Mouse (Mus musculus) forebrain, embryonic 11.5 days (tissue): Measurements from ENCODE around the gene Prrt2. TPM values are rescaled to one million over a fixed set of nuclear protein-coding genes. Genes with fewer than 3 reads are reported as not detected.
A peak's percentile ranks its signal among the peaks of the same experiment; 100 is the strongest.

ENCODE experiments used
- ATAC-seq: fragments of 200-750 bp; cut with Nextera tagmentation; replicated peaks from 2 replicates; pipeline ENCODE4 v1.8.0; 2017; ENCODE audit warnings: moderate TSS enrichment; ENCODE audit not compliant: low FRiP score
- DNase-seq: peaks from one replicate; pipeline ENCODE4 v3.0.0-alpha.2; 2017; ENCODE audit warnings: low spot score
- H3K27ac ChIP-seq: fragments of 300-500 bp; sonication (generic); 2 replicates; pipeline ENCODE4 v1.5.1; 2014; ENCODE audit warnings: low read depth, low read length
- H3K27me3 ChIP-seq: fragments of 300-500 bp; sonication (generic); 2 replicates; pipeline ENCODE4 v1.6.1; 2014; ENCODE audit warnings: mild to moderate bottlenecking, low read length, mixed read lengths; ENCODE audit not compliant: control insufficient read depth, insufficient read depth
- H3K36me3 ChIP-seq: fragments of 300-500 bp; sonication (generic); 2 replicates; pipeline ENCODE4 v1.6.1; 2014; ENCODE audit warnings: mild to moderate bottlenecking, low read length, moderate library complexity, mixed read lengths; ENCODE audit not compliant: control insufficient read depth, insufficient read depth
- H3K4me1 ChIP-seq: fragments of 300-500 bp; sonication (generic); replicated peaks from 2 replicates; pipeline ENCODE4 v1.6.1; 2014; ENCODE audit warnings: low read length, mixed read lengths; ENCODE audit not compliant: control insufficient read depth, insufficient read depth
- H3K4me2 ChIP-seq: fragments of 300-500 bp; sonication (generic); 2 replicates; pipeline ENCODE4 v1.6.1; 2014; ENCODE audit warnings: low read depth, mild to moderate bottlenecking, low read length, moderate library complexity, mixed read lengths; ENCODE audit not compliant: severe bottlenecking
- H3K4me3 ChIP-seq: fragments of 300-500 bp; sonication (generic); 2 replicates; pipeline ENCODE4 v1.5.1; 2014; ENCODE audit warnings: low read depth, low read length
- H3K9ac ChIP-seq: fragments of 300-500 bp; sonication (generic); 2 replicates; pipeline ENCODE4 v1.6.1; 2014; ENCODE audit warnings: low read length
- H3K9me3 ChIP-seq: fragments of 300-500 bp; sonication (generic); 2 replicates; pipeline ENCODE4 v1.6.1; 2016; ENCODE audit warnings: low read length, mixed read lengths; ENCODE audit not compliant: control insufficient read depth
- WGBS: fragments of 180-500 bp; shearing (Covaris S2); extraction: QIAGEN DNeasy Blood & Tissue Kit; methylation state at CpG from one replicate; pipeline ENCODE4 v1.1.7; 2014; 5-methylcytosine and 5-hydroxymethylcytosine counted together
- polyA plus RNA-seq: library from polyadenylated mRNA; unstranded; fragments of >200 nt; fragmentation: Nextera tagmentation; extraction: Ambion mirVana; gene quantifications from 2 replicates; pipeline ENCODE4 v1.2.1, GENCODE M21; 2014

Prrt2 gene
- polyA plus RNA-seq, 1 experiment from 2014 or later, result 10.3 TPM

DNA sequence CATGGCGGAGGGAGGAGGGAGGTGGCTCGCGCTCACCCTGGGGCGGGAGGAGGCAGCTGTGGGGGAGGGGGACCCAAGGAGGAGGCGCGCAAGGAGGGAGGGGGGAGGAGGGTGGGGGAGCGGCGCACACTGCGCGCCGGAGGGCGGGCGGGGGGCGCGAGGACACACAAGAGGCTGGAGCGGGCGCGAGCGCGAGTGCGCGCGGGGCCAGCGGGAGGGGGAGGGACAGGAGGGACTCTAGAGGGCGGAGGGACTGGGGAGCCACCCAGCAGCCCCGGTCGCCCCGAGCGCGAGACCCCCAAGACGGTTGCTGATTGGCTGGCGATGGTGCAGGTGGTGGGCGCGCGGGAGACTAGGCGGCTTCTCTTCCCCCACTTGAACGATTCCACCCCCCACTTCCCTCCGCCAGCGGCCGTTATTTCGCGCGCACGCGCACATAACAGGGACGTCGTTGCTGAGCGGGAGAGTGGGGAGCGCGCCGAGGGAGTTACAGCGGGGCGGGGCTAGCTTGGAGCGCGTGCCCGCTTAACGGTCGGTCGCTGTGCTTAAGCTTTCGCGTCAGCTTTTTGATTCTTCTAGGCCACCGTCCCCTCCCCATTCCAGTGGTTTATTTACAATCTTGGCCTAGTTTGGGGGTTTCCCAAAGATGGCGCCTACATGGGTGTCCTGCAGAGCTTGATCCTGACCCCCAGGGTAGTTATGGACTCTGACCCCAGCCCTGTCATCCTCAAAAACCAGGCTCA is 6.1 kb upstream of the Prrt2 start, which contains the start of gene Maz:
TSS of gene Maz (minus strand) at position 54 of the 743 bp plus-strand sequence.
- peak within 1 kb of the TSS; percentile 98 for H3K27ac ChIP-seq
- peaks cover 22% of the 10 kb centered on the region; the same call in 1 of the 2 replicates for H3K36me3 ChIP-seq
- DNase-seq (peak; percentile 100), ATAC-seq (peak; percentile 92)
- H3K4me1 ChIP-seq, result peaks cover 26% of the 10 kb centered on the region
- peak within 1 kb of the TSS; percentile 94 for H3K4me2 ChIP-seq
- peak within 1 kb of the TSS; percentile 82 for H3K4me3 ChIP-seq
- peak within 1 kb of the TSS; percentile 99 for H3K9ac ChIP-seq
- WGBS, result under 1% methylated on average over 43 of the region's 63 CpGs
- no peaks in the 10 kb centered on the region for H3K9me3 ChIP-seq
- no peaks in the 10 kb centered on the region for H3K27me3 ChIP-seq

DNA sequence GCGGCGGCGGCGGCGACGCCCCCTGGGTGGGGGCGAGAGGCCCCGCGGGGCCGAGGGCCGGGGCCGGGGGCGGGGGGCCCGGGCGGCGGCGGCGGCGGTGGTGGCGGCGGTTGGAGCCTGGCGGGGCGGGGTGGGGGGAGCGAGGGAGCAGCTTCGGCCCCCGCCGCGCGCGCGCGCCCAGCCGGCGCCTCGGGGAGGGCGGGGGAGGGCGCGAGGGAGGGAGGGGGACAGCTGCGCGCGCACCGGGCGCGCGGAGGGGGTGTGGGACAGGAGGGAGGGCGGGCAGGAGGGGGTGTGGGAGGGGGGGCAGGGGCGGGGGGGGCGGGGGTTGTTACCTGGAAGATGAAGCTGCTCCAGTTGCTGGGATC is 5.6 kb upstream of the Prrt2 start:
- H3K4me1 ChIP-seq, result peaks cover 29% of the 10 kb centered on the region
- H3K36me3 ChIP-seq, result peaks cover 16% of the 10 kb centered on the region; the same call in 1 of the 2 replicates
- no peaks in the 10 kb centered on the region for H3K27me3 ChIP-seq
- H3K9me3 ChIP-seq, result no peaks in the 10 kb centered on the region
- DNase-seq, result no peak
- H3K9ac ChIP-seq, result peak overlapping the region; percentile 99
- no peak for ATAC-seq
- H3K4me3 ChIP-seq, result peak overlapping the region; percentile 82
- peak overlapping the region; percentile 98 for H3K27ac ChIP-seq
- WGBS, result 9% methylated on average over 11 of the region's 48 CpGs
- H3K4me2 ChIP-seq, result peak overlapping the region; percentile 94; the same call in 1 of the 2 replicates

DNA sequence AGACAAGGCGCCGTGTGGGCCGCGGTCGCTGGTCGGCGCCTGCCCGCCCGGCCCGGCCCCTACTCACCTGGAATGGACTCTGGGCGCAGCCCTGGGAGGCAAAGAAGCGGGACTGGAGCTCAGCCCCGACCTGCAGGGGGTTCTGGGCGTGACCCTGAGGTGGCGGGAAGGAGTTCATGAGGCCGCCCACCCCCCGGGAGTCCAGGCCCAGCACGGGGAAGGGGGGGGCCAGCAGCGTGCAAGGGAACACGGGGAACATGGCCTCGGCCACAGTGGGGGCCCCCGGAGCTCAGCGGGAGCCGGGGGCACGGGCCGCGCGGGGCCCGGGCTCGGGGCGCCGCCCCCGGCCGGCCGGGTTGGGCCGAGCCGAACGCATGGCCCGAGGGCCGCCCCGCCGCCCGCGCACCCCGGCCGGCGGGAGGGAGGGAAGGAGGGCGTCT is 5.2 kb upstream of the Prrt2 start:
- peak overlapping the region; percentile 94 for H3K4me2 ChIP-seq
- H3K9ac ChIP-seq, result peak overlapping the region; percentile 99
- WGBS, result 0% methylated on average over 17 of the region's 48 CpGs
- no peaks in the 10 kb centered on the region for H3K9me3 ChIP-seq
- H3K27me3 ChIP-seq, result no peaks in the 10 kb centered on the region
- ATAC-seq (peak; percentile 21), DNase-seq (peak; percentile 92)
- H3K4me1 ChIP-seq, result peaks cover 33% of the 10 kb centered on the region
- peak overlapping the region; percentile 82 for H3K4me3 ChIP-seq
- peak overlapping the region; percentile 98 for H3K27ac ChIP-seq
- peaks cover 13% of the 10 kb centered on the region; the same call in 1 of the 2 replicates for H3K36me3 ChIP-seq

DNA sequence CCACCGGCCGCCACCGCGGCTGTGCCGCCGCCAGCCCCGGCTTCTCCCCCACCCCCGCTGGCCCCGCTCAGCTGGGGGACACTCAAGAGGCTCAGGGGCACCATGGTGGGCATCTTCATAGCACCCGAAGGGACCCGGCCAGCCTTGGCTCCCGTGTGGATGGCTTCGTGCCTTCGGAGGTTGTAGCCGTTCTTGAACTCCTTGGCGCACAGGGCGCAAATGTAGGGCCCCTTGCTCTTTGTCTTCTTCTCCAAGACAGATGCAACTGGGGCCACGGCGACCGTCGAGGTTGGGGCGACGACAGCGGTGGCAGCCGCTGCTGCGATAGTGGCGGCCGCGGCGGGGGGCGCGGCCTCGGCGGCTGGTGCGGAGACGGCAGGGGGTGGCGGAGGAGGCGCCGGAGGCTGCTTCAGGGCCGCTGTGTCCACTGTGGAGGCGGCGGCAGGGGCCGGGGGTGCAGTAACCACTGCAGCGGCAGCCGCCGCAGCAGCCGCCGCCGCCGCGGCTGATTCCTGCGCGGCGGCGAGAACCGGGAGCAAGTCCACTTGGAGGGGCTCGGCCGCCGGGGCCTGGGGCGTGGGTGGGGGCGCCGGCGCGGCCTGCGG is 4.6 kb upstream of the Prrt2 start:
- DNase-seq, result peak; percentile 81
- H3K4me1 ChIP-seq, result peaks cover 35% of the 10 kb centered on the region
- no peak for ATAC-seq
- peak overlapping the region; percentile 82 for H3K4me3 ChIP-seq
- 1% methylated on average over 62 of the region's 65 CpGs for WGBS
- peak overlapping the region; percentile 98 for H3K27ac ChIP-seq
- H3K9me3 ChIP-seq, result no peaks in the 10 kb centered on the region
- no peaks in the 10 kb centered on the region for H3K27me3 ChIP-seq
- peak overlapping the region; percentile 94 for H3K4me2 ChIP-seq
- peaks cover 8% of the 10 kb centered on the region; the same call in 1 of the 2 replicates for H3K36me3 ChIP-seq
- H3K9ac ChIP-seq, result peak overlapping the region; percentile 99

DNA sequence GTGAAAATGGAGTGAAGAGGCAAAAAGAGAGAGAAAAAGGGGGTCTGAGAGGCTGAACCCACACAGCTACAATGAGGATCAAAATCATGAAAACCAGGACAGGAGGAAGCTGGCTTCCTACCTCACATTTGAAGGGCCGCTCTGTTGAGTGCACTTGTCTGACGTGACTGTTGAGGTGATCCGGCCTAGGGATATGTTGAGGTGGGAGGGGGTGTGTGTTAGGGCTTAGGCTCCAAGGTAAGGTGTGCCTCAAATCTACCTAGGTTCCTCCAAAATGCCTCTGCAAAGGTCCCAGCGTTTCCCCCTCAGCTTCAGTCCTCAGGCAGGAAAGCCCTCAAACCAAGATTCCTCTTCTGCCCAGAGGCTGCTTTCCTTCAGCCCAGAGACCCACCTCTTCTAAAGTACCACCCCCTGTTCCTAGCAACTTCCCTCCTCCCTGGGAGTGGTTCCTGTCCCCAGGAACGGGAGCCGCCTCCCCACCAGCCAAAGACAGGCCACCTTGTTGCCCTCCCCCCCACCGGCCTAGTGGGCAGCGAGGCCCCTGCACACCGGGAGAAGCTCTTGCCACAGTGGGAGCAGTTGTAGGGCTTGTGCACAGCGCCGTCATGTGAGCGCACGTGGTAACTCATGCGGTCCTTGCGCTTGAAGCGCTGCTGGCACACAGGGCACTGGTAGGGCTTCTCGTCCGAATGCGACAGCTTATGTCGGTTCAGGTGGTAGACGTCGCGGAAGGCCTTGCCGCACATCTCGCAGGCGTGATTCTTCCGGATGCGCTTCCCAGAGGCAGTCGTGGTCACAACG is 3.9 kb upstream of the Prrt2 start:
- DNase-seq (peak; percentile 86), ATAC-seq (peak; percentile 32)
- 1% methylated on average over 30 of the region's 30 CpGs for WGBS
- Histone ChIP-seq H3K27ac (peak overlapping the region; percentile 98), H3K4me2 (peak overlapping the region; percentile 94), H3K27me3 (no peaks in the 10 kb centered on the region), H3K9me3 (no peaks in the 10 kb centered on the region), H3K4me1 (peaks cover 35% of the 10 kb centered on the region), H3K9ac (peak overlapping the region; percentile 99), H3K36me3 (peaks cover 8% of the 10 kb centered on the region; the same call in 1 of the 2 replicates), H3K4me3 (peak overlapping the region; percentile 82)

DNA sequence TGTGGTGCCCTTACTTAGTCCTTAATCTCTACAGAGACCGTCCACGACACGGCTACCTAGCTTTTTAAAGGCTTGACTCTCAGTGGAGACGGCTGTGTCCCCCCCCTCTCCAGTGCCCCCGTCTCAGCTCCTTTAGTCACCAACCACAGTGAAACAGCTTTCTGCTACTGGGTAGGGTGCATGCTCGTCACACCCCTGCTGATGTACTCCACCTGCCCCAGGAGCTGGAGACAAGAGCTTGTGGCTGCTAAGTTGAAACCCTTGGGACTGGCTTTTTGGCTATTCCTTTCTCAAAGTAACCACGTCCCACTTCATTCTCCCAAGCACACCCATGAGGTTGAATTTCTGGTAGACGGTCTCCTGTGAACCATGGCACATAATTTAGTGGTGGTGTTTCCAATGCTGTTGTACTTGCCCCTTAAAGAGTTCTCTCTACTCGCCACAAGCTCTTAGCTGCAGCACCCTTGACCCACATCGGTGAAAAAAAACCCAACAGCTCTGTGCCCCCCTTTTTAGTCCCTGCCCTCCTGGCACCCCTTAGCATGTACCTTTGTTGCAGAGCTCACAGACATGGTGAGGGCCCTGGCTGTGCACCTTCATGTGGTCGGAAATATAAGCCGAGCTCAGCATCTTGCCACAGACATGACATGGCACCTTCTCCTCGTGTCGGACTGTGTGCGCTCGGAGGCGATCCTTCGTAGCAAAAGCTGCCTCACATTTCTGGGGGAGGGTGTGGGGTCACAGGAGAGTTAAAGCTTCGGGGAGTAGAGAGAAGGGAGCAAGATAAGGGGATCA is 3.1 kb upstream of the Prrt2 start:
- no peak for ATAC-seq
- WGBS, result 29% methylated on average over 19 of the region's 19 CpGs
- peak overlapping the region; percentile 99 for H3K9ac ChIP-seq
- H3K27me3 ChIP-seq, result no peaks in the 10 kb centered on the region
- DNase-seq, result no peak
- peak overlapping the region; percentile 82 for H3K4me3 ChIP-seq
- peaks cover 8% of the 10 kb centered on the region; the same call in 1 of the 2 replicates for H3K36me3 ChIP-seq
- peak overlapping the region; percentile 94 for H3K4me2 ChIP-seq
- 0 out of 2 replicates have a peak overlapping the region, but pooled peaks have one; percentile 98 for H3K27ac ChIP-seq
- H3K4me1 ChIP-seq, result peaks cover 35% of the 10 kb centered on the region
- H3K9me3 ChIP-seq, result no peaks in the 10 kb centered on the region

DNA sequence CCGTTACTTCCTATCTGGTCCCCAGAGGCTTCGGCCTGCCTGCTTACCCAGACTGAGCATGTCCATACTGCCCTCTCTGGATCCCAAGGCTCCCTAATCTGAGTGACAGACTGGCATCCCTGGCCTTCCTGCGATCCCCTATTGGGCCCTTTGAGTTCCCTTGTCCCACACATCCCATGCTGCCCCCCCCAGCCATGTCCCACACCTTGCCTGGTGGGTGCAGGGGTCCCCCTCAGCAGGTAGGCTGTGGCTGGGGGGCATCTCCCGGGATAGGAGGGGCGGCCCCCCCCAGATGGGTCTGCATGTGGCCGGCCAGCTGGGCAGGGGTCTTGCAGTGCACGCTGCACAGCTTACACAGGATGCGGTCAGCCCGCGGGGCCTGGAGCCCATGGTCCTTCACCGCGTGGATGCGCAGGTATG is 2.3 kb upstream of the Prrt2 start:
- peak overlapping the region; percentile 94 for H3K4me2 ChIP-seq
- 82% methylated on average over 13 of the region's 13 CpGs for WGBS
- H3K36me3 ChIP-seq, result peaks cover 8% of the 10 kb centered on the region; the same call in 1 of the 2 replicates
- no peaks in the 10 kb centered on the region for H3K27me3 ChIP-seq
- peak overlapping the region; percentile 82 for H3K4me3 ChIP-seq
- peak overlapping the region; percentile 99 for H3K9ac ChIP-seq
- ATAC-seq (no peak), DNase-seq (no peak)
- no peaks in the 10 kb centered on the region for H3K9me3 ChIP-seq
- H3K27ac ChIP-seq, result peak overlapping the region; percentile 21; the same call in 1 of the 2 replicates
- peaks cover 38% of the 10 kb centered on the region for H3K4me1 ChIP-seq
